Mouse (Mus musculus) spleen, postnatal 14 days (tissue): ENCODE data around the gene Pot1b.
A peak's percentile ranks its signal among the peaks of the same experiment; 100 is the strongest.

ENCODE experiments used
- DNase-seq, 2 experiments: peaks; one replicate each; pipeline ENCODE4 v3.0.0; 2021 to 2022; ENCODE audit warnings: low spot score in 2 of 2

The Pot1b gene

DNA sequence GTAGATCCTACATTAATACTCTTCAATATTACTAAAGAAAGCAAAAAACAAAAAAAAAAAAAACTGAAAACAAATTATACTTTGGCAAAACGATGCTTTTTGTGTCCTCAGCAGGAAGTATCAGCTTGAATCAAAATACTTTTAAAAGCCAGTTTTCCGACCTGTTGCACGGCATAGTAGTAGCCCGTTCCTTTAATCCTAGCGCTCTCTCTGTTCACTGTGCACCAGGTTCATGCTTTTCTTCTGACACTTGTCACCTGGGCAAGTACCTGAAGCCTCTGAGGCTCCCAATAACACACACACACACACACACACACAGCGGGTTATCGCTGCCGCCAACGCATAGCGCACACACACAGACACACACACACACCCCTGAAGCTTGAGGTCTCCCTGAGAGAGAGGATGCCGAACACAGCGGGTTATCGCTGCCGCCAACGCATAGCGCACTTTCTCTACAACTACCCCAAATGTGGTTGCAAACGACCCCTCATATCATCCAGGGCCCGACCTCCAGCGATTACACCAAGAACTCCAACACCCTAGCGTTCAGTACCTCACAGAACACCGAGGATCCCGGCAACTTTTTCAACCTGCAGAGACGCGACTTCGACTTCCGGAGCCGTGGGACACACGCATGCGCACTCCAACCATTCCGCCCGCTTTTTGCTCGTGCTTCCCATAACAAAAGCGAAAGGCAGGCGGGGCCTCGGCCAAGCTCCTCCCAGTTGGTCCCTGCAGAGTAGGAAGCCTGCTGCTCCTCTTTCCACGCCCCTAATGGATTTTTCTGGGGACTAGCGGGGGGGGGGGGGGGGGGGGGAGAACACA is at the start of gene Pot1b:
Gene Pot1b (minus strand): TSS at position 645 of the 828 bp plus-strand sequence.
- DNase-seq, result peak; percentile 89 to 91

GRCm38 (mm10) chr17:55751170-55751569 is 38.7 kb upstream of the Pot1b start:
- DNase-seq, result no peak

GRCm38 (mm10) chr17:55749786-55750185 is 37.4 kb upstream of the Pot1b start, which contains the start of gene Adgre4:
Gene Adgre4, plus strand, starts transcription at chr17:55749984.
- no peak for DNase-seq

GRCm38 (mm10) chr17:55736675-55737074 is 24.2 kb upstream of the Pot1b start:
- DNase-seq, result no peak

DNA sequence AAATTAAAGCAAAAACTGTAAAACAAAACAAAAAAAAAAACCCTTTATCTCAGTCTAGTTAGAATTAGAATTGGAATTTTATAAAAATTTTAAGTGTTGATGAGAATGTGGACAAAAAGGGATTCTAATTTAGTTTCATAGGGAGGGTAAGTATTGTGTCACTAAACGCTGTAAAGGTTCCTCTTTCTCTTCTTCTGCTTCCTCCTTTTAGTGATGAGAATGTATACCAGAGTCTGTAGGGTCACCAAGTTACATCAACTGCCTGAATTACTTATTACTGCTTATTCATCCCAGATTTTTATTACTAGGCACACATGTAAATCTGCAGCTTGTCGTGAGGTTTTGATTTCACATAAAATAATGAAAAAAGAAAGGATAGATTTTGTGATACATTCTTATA is 13.8 kb upstream of the Pot1b start:
- DNase-seq, result no peak

DNA sequence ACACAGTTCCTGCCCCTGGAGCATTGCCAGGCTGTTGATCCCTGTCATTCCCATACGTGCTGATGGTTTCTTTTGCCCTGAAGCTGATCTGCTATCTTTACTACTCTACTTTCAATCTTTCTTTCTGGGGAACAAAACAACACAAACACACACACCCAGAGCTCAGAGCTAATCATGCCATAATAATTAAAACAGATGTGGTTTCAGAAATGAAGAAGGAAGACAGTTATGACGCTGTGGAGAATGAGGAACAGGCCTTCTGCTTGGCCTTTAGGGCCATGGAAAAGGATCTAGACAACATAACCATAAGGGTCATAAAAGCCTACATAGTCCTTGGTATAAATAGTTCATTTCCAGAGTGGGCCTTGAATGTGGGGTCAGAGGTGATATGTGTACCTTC is 9.8 kb upstream of the Pot1b start:
- DNase-seq, result no peak

DNA sequence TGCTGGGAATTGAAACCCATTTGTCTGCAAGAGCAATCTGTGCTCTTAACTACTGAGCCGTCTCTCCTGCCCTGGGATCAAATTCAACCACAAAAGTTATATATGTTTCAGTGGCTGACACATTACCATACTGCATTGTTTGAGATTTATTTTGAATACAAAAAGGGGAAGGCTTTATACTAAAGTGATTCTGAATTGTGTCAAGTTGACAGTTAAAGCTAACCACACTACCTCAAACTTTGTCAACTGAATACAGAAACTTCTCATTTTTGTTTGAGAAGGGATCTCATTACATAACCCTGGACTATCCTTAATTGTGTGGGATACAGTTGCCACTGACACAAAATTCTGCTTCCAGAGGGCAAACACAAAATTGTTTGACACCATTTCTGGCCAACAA is 8.8 kb upstream of the Pot1b start:
- no peak for DNase-seq

- no peak for DNase-seq
Measured at GRCm38 (mm10) chr17:55702865-55703264, 9.6 kb downstream of the Pot1b start.

DNA sequence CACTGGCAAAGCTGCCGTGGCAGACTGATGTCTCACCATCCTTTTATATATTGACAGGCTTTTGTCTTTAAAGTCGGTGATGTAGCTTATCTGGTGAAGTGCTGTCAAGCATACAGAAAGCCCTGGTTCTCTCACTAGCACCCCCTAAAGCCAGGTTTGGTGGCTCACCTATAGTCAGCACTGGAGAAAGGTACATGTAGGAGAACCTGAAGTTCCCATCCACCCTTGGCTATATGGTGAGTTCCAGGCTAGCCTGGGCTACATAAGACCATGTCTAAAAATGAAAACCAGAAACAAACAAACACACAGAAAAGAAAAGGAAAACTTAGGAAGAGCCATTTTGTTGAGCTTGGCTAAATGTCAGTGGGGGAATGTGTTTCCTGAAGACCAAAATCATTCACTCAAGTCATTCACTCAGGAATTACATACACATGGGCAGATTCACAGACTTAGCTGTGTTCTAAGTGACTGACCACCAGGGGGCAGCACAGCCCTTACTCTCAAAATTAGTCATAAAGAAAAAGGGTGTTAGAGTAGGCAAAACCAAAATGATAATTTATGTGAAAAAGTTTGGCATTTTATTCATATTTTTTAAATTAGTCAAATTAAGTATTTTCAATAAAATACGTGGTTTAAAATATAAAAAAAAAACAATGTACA is 10.1 kb downstream of the Pot1b start:
- peak; percentile 53 to 74 for DNase-seq

GRCm38 (mm10) chr17:55699388-55699787 is 13.0 kb downstream of the Pot1b start:
- DNase-seq, result no peak

GRCm38 (mm10) chr17:55661099-55661498 is 51.3 kb downstream of the Pot1b start:
- DNase-seq, result no peak

- DNase-seq, result no peak
Measured at GRCm38 (mm10) chr17:55625092-55625491, 87.3 kb downstream of the Pot1b start, which contains the start of gene Vmn2r118. Gene Vmn2r118, minus strand, starts transcription at chr17:55625192.
